Mouse (Mus musculus) thymus, adult 2 months (tissue): ENCODE data around the gene Znrf1.

Experiments used
- CTCF ChIP-seq: fragments of 200-500 bp; IDR thresholded peaks from 2 replicates; pipeline ENCODE4 v1.5.1; 2012; ENCODE audit warnings: mild to moderate bottlenecking, control low read depth, low read length, moderate library complexity, borderline replicate concordance; ENCODE audit not compliant: control insufficient read depth, poor library complexity, insufficient read depth; ENCODE audit errors: extremely low read depth
- POLR2A ChIP-seq: fragments of 200-500 bp; IDR thresholded peaks from 2 replicates; pipeline ENCODE4 v1.6.1; 2012; ENCODE audit warnings: mild to moderate bottlenecking, low read length, control low read depth, moderate library complexity; ENCODE audit not compliant: control insufficient read depth, poor library complexity, insufficient read depth; ENCODE audit errors: extremely low read depth

DNA sequence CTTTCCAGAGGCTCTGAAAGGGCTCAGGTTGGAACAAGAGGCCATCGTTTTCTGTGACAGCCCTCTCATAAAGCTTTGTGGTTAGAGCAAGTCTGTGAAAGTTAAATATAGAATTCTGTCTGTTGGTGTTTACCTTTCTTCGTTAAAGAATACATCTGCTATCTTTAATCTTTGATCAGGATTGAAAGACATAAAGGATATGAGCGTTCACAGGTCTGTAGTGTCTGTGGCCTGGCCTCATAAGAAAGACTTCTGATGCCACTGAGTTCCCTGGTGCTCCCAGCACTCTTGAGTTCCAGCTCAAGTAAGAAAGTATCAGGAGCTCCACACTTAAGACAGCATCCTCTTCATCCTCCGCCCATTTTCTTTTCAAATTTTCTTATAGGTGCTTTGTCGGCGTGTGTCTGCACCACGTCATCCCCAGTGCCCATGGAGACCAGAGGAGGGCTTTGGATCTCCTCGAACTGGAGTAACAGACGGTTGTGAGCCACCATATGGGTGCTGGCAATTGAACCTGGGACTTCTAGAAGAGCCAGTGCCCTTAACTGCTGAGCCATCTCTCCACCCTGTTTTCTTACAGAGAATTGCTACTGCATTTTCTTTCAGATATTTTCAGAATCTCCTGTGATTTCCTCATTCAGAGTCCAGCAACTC lies 42.1 kb downstream of the Znrf1 start:
- TF ChIP-seq POLR2A (no peak), CTCF (no peak)
